Mouse (Mus musculus): Measurements from ENCODE around the gene Faf1. TPM values are rescaled to one million over a fixed set of nuclear protein-coding genes. Genes with fewer than 3 reads are reported as not detected.

Gene Faf1
- polyA plus RNA-seq, 1 experiment, result 11.1 TPM

GRCm38 (mm10) chr4:109982681-109983265, 306.4 kb downstream of the Faf1 start:
- no peak overlapping the region for H3K4me3 ChIP-seq (ENCODE audit: control insufficient read depth, insufficient read depth, low read length)
- WGBS, result 6% methylated on average over 29 of the region's 30 CpGs
- H3K4me1 ChIP-seq (replicated peaks; ENCODE audit: control insufficient read depth, insufficient read depth, low read length), result peaks cover 2% of the 10 kb centered on the region; the same call in 1 of the 2 replicates
- H3K36me3 ChIP-seq (ENCODE audit: control insufficient read depth, insufficient read depth, low read length), result no peaks in the 10 kb centered on the region
- no peak for DNase-seq
- peaks cover 41% of the 10 kb centered on the region for H3K27me3 ChIP-seq (ENCODE audit: control insufficient read depth, insufficient read depth, low read length)
- TF ChIP-seq CTCF (IDR thresholded peaks at IDR 0.05; ENCODE audit: borderline replicate concordance, control insufficient read depth, extremely low read depth, insufficient read depth, low read length, poor library complexity) (no peak), POLR2A (IDR thresholded peaks at IDR 0.05; ENCODE audit: control insufficient read depth, extremely low read depth, insufficient read depth, low read length, poor library complexity) (no peak)
- no peak overlapping the region for H3K27ac ChIP-seq (ENCODE audit: control insufficient read depth, insufficient read depth, low read length)

GRCm38 (mm10) chr4:109983281-109984001, 307.1 kb downstream of the Faf1 start:
- peaks cover 2% of the 10 kb centered on the region; the same call in 1 of the 2 replicates for H3K4me1 ChIP-seq (replicated peaks; ENCODE audit: control insufficient read depth, insufficient read depth, low read length)
- H3K27ac ChIP-seq (ENCODE audit: control insufficient read depth, insufficient read depth, low read length), result no peak overlapping the region
- H3K36me3 ChIP-seq (ENCODE audit: control insufficient read depth, insufficient read depth, low read length), result no peaks in the 10 kb centered on the region
- no peak overlapping the region for H3K4me3 ChIP-seq (ENCODE audit: control insufficient read depth, insufficient read depth, low read length)
- H3K27me3 ChIP-seq (ENCODE audit: control insufficient read depth, insufficient read depth, low read length), result peaks cover 41% of the 10 kb centered on the region
- no peak for DNase-seq
- 1% methylated on average over 49 of the region's 49 CpGs for WGBS
- no peak for TF ChIP-seq CTCF (IDR thresholded peaks at IDR 0.05; ENCODE audit: borderline replicate concordance, control insufficient read depth, extremely low read depth, insufficient read depth, low read length, poor library complexity)
- TF ChIP-seq POLR2A (IDR thresholded peaks at IDR 0.05; ENCODE audit: control insufficient read depth, extremely low read depth, insufficient read depth, low read length, poor library complexity), result no peak

GRCm38 (mm10) chr4:109984011-109984411, 307.6 kb downstream of the Faf1 start:
- Histone ChIP-seq H3K36me3 (ENCODE audit: control insufficient read depth, insufficient read depth, low read length) (no peaks in the 10 kb centered on the region), H3K27me3 (ENCODE audit: control insufficient read depth, insufficient read depth, low read length) (peaks cover 42% of the 10 kb centered on the region), H3K4me3 (ENCODE audit: control insufficient read depth, insufficient read depth, low read length) (no peak overlapping the region), H3K27ac (ENCODE audit: control insufficient read depth, insufficient read depth, low read length) (no peak overlapping the region), H3K4me1 (replicated peaks; ENCODE audit: control insufficient read depth, insufficient read depth, low read length) (peaks cover 2% of the 10 kb centered on the region; the same call in 1 of the 2 replicates)
- DNase-seq, result no peak
- WGBS, result 8% methylated on average over 24 of the region's 24 CpGs
- TF ChIP-seq POLR2A (IDR thresholded peaks at IDR 0.05; ENCODE audit: control insufficient read depth, extremely low read depth, insufficient read depth, low read length, poor library complexity) (no peak), CTCF (IDR thresholded peaks at IDR 0.05; ENCODE audit: borderline replicate concordance, control insufficient read depth, extremely low read depth, insufficient read depth, low read length, poor library complexity) (no peak)

- Histone ChIP-seq H3K36me3 (ENCODE audit: control insufficient read depth, insufficient read depth, low read length) (no peaks in the 10 kb centered on the region), H3K4me3 (ENCODE audit: control insufficient read depth, insufficient read depth, low read length) (no peak overlapping the region), H3K4me1 (replicated peaks; ENCODE audit: control insufficient read depth, insufficient read depth, low read length) (peaks cover 2% of the 10 kb centered on the region; the same call in 1 of the 2 replicates), H3K27me3 (ENCODE audit: control insufficient read depth, insufficient read depth, low read length) (peaks cover 42% of the 10 kb centered on the region), H3K27ac (ENCODE audit: control insufficient read depth, insufficient read depth, low read length) (no peak overlapping the region)
- TF ChIP-seq POLR2A (IDR thresholded peaks at IDR 0.05; ENCODE audit: control insufficient read depth, extremely low read depth, insufficient read depth, low read length, poor library complexity) (no peak), CTCF (IDR thresholded peaks at IDR 0.05; ENCODE audit: borderline replicate concordance, control insufficient read depth, extremely low read depth, insufficient read depth, low read length, poor library complexity) (no peak)
- DNase-seq, result no peak
- WGBS, result 10% methylated on average over 38 of the region's 38 CpGs
Measured at GRCm38 (mm10) chr4:109984496-109985423, 308.4 kb downstream of the Faf1 start.

GRCm38 (mm10) chr4:109985424-109986172, 309.2 kb downstream of the Faf1 start:
- TF ChIP-seq POLR2A (IDR thresholded peaks at IDR 0.05; ENCODE audit: control insufficient read depth, extremely low read depth, insufficient read depth, low read length, poor library complexity), result no peak
- no peak for TF ChIP-seq CTCF (IDR thresholded peaks at IDR 0.05; ENCODE audit: borderline replicate concordance, control insufficient read depth, extremely low read depth, insufficient read depth, low read length, poor library complexity)
- Histone ChIP-seq H3K4me1 (replicated peaks; ENCODE audit: control insufficient read depth, insufficient read depth, low read length) (0 out of 2 replicates have a peak, but pooled peaks cover 2% of the 10 kb centered on the region), H3K4me3 (ENCODE audit: control insufficient read depth, insufficient read depth, low read length) (no peak overlapping the region), H3K27ac (ENCODE audit: control insufficient read depth, insufficient read depth, low read length) (no peak overlapping the region), H3K36me3 (ENCODE audit: control insufficient read depth, insufficient read depth, low read length) (no peaks in the 10 kb centered on the region), H3K27me3 (ENCODE audit: control insufficient read depth, insufficient read depth, low read length) (peaks cover 35% of the 10 kb centered on the region)
- no peak for DNase-seq
- WGBS, result 18% methylated on average over 16 of the region's 16 CpGs
